Mouse (Mus musculus) cerebellum, adult 18-20 months (tissue): ENCODE results near the gene Usp35.

Source experiments
- DNase-seq, 2 experiments: peaks; one replicate each; pipeline ENCODE4 v3.0.0; 2021

The Usp35 gene

GRCm38 (mm10) chr7:97331726-97332666, at the start of gene Usp35, which contains the start of gene Kctd21:
Gene Usp35 (minus strand): TSS chr7:97332020.
Gene Kctd21 (plus strand): TSS chr7:97332327.
- peak; percentile 96 to 98 for DNase-seq

DNA sequence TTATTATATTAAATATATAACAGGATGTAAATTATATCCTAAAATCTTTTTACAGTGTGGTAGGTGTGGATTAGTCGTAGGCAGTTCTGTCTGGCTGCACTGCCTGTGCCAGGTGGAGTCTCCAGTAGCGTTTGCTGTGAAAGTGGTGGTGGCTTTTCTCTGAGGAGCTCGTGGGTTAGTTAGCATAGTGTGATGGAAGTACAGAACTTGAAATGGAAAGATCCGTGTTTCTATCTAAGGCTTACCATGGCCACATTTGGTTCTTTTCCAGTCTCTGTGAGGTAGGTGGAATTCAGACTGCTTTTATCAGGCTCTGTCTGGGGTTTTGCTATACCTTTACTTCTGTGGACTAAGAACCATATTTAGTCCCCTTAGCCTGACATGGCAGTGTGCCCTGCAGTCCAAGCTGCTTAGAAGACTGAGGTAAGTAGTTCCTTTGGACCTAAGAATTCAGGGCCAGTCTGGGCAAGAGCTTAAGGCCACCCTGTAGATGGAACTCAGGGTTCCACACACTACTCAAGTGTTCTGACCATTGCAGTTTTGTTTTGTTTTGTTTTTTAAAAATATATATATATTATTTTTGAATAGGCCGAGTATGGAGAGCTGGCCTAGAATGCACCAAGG, 48.8 kb upstream of the Usp35 start:
- no peak for DNase-seq

- DNase-seq, result no peak
Observed at GRCm38 (mm10) chr7:97379304-97379703, 47.5 kb upstream of the Usp35 start.

DNA sequence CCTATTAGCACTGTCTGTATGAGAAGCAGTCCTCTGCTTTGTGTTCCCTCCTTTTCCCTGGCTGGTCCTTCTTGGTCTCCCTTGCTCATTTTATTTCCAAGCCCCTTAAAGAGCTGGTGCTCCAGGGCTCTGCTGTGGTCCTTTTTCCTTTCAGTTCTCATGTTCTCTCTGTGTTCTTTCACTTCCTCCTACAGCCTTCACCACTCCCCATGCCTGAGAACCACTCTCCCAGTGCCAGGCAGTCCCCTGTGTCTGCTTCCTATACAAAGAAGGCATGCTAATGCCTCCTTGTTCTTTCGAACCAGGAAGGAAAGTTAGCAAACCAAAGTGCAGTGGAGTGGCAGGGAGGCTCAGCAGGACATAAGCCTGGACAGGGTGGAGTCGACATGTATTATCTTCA, 44.1 kb upstream of the Usp35 start:
- no peak for DNase-seq

GRCm38 (mm10) chr7:97375101-97375500, 43.3 kb upstream of the Usp35 start:
- no peak for DNase-seq

GRCm38 (mm10) chr7:97365887-97366286, 34.1 kb upstream of the Usp35 start:
- DNase-seq, result no peak

DNA sequence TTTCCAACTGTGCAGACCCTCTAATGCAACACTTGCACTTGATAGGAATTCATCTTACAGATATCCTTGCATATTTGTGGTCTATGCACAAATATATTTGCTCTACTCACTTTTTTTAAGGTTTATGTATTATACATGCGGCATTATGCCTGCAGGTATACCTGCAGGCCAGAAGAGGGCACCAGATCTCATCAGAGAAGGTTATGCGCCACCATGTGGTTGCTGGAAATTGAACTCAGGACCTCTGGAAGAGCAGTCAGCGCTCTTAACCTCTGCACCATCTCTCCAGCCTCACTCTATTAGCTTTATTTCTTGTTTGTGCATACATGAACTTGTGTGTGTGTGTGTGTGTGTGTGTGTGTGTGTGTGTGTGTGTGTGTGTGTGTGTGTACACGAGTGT, 29.6 kb upstream of the Usp35 start:
- DNase-seq, result no peak

DNA sequence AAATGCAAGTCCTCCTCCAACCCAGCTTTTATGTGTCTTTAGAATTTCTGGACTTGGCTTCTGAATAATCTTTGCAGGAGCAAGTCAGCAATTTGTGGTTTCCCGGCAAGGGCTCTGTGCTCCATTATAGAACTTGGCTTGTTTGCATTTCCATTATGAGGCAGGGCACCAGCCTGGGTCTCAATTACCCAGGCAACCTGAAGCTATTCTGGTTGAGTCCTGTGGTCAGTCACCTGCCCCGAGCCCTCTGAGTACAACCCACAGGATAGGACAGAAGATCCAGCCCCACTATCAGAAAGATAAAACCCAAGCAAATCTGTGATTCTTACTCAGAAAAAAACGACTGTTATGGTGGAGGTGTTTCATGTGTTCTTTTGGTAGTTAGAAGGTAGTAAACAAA, 29.1 kb upstream of the Usp35 start:
- DNase-seq, result no peak

DNA sequence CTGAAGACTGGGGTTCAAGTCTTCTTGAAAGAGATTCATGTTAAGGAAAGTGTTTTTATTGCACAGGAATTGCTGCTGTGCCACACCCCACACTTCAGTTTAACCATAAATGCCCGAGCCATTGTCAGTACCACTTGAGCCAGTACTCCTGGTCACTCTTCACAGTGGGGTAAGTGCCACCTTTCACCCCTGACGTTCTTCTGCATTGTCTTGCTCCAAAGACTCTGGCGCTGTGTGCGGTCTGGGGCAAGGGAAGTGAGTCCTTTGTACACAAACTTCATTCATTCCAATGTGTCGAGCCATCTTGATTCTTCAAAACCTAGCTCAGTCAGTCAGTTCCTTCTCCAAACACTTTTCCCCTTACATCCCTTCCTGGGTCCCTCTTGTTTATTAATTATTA, 28.3 kb upstream of the Usp35 start:
- no peak for DNase-seq

- DNase-seq, result no peak
Observed at GRCm38 (mm10) chr7:97358347-97358746, 26.5 kb upstream of the Usp35 start.

DNA sequence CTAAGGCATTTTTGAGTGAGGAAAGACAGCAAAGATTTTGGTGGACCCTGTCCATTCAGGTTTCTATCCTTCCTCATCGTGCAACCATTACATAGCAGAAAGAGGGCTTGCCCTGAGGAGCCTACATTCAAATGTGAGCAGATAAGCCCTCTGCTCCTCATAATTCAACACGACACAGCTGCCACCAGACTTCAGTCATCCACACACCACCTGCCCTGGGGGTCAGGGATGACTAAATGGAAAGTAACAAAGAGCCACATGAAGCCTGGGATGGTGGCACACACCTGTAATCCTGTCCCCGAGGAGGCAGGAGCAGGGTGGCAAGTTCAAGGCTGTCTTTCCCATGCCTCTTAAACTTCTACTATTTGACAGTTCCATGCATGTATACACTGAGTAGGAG, 26.0 kb upstream of the Usp35 start:
- no peak for DNase-seq

DNA sequence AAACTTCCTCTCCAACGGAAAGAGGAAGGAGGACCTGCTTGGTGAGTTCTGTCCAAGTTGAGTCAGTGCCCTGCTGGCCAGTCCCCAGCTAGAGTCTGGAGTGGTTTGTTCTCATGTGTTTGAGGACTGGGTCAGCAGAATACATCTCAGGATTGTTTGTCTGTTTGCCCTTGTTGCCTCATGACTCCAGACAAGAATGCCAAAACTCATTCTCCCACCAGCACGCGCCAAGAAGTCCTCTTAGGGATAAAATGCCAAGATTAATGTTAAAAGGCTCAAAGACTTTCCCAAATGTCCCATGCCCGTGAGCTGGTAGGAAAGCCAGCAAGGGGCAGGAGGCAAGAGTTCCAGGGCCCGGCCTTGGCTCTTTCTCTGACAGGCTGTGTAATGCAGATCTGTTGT, 25.1 kb upstream of the Usp35 start:
- no peak for DNase-seq

DNA sequence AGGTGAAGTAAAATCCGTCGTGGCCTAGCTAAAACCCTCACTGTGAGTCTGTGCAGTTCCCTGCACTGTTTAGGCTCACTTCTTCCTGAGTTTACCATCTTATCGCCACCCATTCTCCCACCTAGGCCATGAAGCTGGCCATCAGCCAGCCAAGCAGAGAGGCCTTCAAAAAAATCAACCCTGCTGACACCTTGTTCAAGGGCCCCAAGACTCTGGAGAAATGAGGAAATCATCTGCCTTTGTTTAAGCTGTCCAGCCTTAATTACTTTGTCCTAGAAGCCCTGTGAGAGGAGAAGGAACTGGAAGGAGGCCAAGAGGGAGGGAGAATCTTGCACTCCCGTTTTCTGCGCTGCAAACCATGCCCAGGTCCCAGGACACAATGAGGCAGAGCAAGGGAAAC, 24.4 kb upstream of the Usp35 start:
- DNase-seq, result no peak

DNA sequence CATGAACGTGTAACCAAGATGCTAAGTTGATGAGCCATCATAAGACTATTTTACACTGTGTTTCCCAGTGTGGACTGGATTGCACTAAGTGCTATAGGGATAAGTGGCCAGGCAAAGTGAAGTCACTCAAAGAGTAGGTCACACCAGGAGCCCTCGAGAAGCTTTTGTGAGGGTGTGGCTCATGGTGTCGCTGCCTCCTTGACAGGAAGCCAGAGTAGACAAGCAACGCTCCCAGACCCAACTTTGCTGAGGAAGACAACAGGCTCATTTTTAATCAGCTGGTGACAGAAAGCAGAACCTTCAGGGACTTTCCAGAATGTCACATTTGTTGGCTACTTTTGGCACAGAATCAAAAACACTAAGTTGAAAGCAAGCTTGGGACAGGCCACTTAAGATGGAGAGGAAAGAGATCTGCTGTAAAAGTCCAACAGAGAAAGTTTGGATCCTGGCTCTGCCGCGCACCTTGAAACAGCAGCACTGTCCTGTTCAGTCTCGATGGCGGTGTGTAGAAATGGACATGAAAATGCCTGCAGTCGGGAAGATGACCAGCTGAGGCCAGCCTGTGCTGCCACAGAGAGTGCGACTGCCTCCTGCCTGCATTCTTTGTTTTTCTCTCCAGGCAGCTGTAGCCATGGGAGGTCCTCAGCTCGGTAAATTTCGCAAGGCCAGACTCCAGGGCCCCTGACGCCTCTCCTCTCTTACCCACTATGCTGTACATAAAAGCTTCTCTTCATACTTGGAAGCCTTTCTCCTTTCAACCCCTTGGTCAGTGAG, 23.4 kb upstream of the Usp35 start:
- DNase-seq, result no peak

GRCm38 (mm10) chr7:97353356-97353755, 21.5 kb upstream of the Usp35 start:
- no peak for DNase-seq

DNA sequence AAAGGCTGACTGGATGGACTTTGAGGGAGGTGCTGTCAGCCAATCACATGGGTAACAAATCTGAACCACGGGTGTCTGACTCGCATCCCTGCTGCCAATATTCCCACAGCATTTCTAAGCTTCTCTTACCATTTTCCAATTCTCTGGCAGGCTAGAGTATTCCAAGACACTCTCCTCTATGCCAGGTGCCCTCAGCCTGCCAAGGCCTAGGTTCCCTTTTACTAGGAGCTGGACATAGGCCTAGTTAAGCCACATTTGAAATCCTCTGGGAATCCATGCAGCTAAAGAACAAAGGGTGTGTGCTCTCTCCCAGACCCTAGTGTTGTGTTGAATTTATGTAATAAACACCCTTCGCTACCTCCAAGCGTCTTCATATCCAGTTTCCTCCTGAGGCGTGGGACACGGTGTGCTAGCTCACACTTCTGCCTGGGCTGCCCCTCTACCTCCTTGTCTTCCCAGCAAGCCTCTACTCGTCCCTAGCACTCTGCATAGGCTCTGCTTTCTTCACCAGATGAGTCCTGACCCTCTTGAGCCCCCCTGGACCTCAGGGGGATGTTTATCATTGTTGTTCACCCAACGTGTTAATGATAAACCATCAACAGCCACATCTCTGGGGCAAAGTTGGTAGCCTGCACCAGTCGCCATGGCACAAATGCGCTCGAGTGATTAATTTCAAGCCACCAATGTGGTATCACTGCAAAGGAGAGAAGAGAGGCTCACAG, 20.1 kb upstream of the Usp35 start:
- no peak for DNase-seq

DNA sequence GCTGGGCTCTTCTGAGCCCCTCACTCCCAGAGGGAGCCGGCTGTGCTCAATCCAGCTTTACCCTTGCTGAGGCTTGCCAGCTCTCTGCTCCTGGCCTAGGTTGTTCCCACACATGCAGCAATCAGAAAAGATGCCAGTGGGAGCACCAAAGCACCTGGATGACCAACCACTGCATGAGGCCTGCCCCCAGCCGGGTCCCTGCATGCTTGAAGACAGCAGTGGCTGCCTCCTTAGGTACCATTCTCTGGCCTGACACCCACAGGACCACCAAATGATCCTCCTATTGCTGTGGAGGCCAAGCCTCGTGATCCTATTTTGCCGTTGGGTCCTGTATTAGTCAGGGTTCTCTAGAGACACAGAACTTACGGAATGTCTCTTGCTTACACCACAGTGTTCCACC, 19.1 kb upstream of the Usp35 start:
- DNase-seq, result no peak

GRCm38 (mm10) chr7:97349438-97349837, 17.6 kb upstream of the Usp35 start:
- no peak for DNase-seq

GRCm38 (mm10) chr7:97348836-97349235, 17.0 kb upstream of the Usp35 start:
- no peak for DNase-seq

DNA sequence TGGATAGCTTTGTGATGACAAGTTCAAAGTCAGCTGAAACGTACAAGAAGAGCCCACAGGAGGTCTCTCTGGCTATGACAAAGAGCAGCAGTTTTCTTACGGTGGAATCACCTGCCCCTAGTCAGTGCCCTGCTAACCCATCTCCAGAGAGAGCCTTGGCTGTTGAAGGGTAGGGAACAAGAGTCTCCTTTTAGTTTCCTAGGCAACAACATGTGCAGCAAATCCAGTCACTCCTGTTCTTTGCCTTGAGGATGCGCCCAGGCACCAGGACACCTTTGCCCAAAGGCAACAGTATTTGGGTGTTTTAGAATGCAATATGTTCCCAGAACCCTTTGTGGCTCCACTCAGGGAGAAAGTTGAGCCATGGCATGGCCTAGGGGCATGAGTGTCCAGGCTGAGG, 16.5 kb upstream of the Usp35 start:
- no peak for DNase-seq

GRCm38 (mm10) chr7:97347464-97347863, 15.6 kb upstream of the Usp35 start:
- peak in 1 of 2 experiments; percentile 3 for DNase-seq

DNA sequence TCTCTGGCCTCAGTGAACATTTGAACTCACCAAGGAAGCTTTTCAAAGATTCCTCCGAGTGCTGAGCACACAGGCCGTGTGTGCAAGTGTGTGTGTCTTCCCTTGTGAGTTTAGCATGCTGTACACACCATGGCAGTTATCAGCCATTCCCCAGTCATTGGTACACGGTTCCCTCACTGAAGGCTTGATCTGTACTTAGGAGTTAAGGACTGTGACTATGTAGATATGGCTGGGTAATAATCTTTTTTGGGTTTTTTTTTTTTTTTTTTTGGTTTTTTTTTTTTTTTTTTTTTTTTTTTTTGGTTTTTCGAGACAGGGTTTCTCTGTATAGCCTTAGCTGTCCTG, 15.0 kb upstream of the Usp35 start:
- DNase-seq, result peak in 1 of 2 experiments; percentile 1
